Mouse (Mus musculus): Measurements from ENCODE around the gene Rhob.
"Not testable (repeated sequence)": the region's sequence is repeated elsewhere in the genome, so short reads cannot be mapped to it uniquely, and the experiment has no call there.

The Rhob gene

GRCm38 (mm10) chr12:8485247-8485646 is 14.6 kb downstream of the Rhob start:
- in situ Hi-C loops (cut with MboI; ENCODE audit: low sequenced_read_pairs): loop anchor here (10.0 kb wide), 1 partner anchor 60 kb away; no protein-coding TSS in a partner anchor

DNA sequence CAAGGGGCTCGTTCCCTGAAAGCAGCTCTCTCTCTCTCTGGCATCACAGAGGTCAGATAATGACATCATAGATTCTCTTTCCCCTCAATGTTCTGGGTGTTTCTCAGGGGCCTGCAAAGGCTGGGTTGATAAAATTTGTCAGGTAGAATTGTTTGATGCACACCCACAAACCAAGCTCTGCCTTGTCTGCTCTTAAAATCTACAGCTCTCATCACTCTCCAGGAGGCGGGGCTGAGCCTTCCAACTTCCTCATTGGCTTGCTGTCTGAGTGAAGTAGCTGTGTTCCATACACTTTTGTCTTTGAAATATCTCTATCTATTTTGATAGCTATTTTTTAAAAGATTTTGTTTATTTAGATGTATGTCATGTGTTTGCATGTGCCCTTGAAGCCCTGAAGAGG is 17.6 kb downstream of the Rhob start:
- in situ Hi-C loops (cut with MboI; ENCODE audit: low sequenced_read_pairs): loop anchor here (10.0 kb wide), 1 partner anchor 57 kb away; no protein-coding TSS in a partner anchor

- in situ Hi-C loops (cut with MboI; ENCODE audit: low sequenced_read_pairs): no loop called here
These were observed 24.9 kb downstream of the Rhob start for GRCm38 (mm10) chr12:8474836-8475387.

- in situ Hi-C loops (cut with MboI; ENCODE audit: low sequenced_read_pairs): no loop called here
These were observed 27.0 kb downstream of the Rhob start for GRCm38 (mm10) chr12:8472591-8473358.

GRCm38 (mm10) chr12:8472051-8472450 is 27.8 kb downstream of the Rhob start:
- in situ Hi-C loops (cut with MboI; ENCODE audit: low sequenced_read_pairs): no loop called here

DNA sequence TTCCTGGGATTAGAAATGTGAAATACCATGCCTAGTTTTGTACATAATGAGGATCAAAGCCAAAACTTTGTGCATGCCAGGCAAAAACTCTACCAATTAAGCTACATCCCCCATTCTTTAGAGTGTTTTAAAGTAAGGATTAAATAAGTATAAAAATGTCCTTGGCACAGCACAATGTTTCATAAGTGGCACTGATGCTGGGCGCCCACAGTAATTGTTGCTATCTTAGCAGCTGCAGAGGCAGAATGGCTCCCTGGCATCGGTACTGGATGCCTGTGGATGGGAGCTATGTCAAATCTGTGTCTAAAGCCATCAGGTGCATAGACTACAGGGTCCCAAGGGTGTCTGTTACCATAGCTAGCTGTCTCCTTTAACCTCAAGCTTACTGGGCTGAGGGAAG is 28.8 kb downstream of the Rhob start:
- in situ Hi-C loops (cut with MboI; ENCODE audit: low sequenced_read_pairs): no loop called here

- in situ Hi-C loops (cut with MboI; ENCODE audit: low sequenced_read_pairs): no loop called here
These were observed 29.9 kb downstream of the Rhob start for GRCm38 (mm10) chr12:8469742-8470494.

DNA sequence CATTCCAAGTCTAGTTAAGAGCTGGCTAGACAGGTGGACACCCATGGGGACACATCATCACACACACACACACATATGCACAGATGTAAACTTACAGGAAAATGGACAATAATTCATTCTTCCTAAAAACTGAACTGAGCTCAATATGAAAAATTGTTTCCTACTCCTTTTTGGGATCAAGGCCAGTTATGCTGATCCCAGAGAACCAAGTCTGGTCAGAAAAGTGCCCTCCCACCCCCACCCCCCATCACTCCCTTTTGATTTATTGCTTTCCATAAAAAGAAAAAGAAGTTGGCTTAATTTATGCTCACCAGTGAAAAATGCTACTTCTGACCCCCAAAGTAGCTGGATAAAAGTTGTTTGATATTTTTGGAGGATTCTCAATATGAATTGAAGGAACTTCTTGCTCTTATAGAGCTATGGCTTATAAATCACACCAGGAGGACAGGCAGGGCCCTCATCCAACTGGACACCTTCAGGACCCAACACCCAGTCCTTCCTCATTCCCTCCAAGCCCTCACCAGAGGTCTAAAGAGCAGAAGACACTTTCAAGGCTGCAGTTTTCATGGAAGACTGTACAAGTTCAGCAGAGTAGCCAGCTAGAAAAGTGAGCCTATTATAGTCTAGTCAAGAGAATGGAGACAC is 31.5 kb downstream of the Rhob start:
- in situ Hi-C loops (cut with MboI; ENCODE audit: low sequenced_read_pairs): no loop called here

DNA sequence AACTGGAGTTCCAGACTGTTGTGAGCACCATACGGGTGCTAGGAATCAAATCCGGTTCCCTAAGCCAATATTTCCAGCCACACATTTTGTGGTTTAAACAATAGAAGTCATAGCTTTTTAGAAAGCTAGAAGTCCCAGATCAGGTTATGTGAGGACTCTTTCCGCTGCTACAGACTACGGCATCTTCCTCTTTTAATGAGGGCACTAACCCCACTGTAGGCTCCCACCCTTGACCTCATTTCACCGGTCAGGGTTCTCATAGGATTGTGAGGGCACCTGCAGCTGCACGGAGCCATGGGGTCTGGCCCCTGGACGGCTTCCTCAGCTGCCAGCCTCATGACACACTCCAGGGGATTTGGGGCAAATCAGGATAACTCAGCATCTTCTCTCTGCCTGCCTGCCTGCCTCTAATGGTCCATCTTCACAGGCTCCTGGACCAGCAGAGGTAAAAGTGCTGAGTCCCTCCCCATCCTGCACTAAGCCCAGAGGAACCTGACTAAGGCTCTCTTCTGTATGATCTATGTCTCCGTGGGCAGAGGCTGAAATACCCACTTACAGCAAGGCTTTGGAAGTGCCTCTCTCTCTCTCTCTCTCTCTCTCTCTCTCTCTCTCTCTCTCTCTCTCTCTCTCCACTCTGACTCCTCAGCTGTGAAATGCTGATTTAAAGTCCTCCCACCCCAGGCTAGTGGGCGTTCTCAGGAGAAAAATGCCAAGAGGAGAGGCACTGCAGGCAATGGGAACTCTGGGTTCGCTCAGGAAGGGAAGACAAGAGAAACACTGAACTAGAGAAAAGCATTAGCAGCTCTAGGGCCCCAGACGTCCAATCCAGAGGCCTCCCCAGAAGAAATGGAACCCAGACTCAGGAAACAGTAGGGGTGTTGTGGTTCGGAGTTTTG is 32.5 kb downstream of the Rhob start:
- in situ Hi-C loops (cut with MboI; ENCODE audit: low sequenced_read_pairs): no loop called here

GRCm38 (mm10) chr12:8465680-8466079 is 34.1 kb downstream of the Rhob start:
- in situ Hi-C loops (cut with MboI; ENCODE audit: low sequenced_read_pairs): no loop called here

- in situ Hi-C loops (cut with MboI; ENCODE audit: low sequenced_read_pairs): no loop called here
These were observed 34.8 kb downstream of the Rhob start for GRCm38 (mm10) chr12:8464961-8465360.

- in situ Hi-C loops (cut with MboI; ENCODE audit: low sequenced_read_pairs): no loop called here
These were observed 36.1 kb downstream of the Rhob start for GRCm38 (mm10) chr12:8463599-8464160.

DNA sequence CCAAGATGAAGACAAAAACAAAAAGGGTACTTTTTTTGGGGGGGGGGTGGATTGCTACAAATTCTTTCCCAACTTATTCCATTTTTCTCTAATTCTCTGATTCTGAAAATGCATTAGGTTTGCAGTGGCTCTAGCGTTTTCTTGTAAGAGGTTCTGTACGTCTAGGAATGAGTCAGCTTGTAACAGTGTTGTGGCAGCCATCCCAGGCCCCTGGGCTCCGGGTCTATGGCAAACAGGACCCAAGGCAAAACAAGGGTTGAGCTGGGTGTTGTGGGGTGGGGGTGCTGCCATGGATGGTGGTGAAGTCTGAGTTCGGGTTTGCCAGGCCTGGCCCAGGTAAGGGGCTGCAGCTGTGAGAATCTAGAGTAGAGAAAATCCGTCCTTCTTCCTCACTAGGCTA is 37.3 kb downstream of the Rhob start:
- in situ Hi-C loops (cut with MboI; ENCODE audit: low sequenced_read_pairs): no loop called here

DNA sequence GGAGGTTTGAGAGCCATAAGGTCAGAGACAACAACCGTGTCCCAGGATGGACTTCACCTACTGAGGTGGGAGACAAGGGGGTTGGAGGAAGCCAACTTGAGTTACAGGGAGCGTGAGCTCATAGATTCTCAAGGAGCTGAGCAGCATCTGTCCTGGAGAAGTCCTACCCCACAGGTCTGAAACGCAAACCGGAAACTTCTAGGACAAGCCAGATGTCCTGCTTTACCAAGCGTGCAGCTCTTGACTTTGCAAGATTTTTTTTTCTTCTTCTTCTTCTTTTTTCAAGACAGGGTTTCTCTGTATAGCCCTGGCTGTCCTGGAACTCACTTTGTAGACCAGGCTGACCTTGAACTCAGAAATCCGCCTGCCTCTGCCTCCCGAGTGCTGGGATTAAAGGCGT is 38.2 kb downstream of the Rhob start:
- in situ Hi-C loops (cut with MboI; ENCODE audit: low sequenced_read_pairs): not testable (repeated sequence)

DNA sequence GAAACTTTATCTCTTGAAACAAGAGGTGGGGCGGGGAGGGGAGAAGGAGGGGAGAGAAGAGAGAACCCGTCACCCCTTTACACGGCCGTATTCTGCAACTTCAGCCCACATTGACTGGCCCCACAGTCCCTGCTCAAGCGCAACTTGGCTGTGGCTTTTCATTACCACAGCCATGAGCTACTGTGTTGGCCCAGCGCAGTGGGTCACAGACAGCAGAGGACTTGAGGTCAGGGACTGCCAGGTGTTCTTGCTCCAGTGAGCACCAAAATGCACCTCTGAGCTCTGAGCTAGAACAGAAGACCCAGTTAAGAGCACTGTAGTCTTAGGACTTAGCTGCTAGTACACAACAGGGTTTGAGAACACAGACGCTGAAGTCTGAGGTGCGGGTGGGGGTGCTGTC is 41.4 kb downstream of the Rhob start:
- in situ Hi-C loops (cut with MboI; ENCODE audit: low sequenced_read_pairs): no loop called here

DNA sequence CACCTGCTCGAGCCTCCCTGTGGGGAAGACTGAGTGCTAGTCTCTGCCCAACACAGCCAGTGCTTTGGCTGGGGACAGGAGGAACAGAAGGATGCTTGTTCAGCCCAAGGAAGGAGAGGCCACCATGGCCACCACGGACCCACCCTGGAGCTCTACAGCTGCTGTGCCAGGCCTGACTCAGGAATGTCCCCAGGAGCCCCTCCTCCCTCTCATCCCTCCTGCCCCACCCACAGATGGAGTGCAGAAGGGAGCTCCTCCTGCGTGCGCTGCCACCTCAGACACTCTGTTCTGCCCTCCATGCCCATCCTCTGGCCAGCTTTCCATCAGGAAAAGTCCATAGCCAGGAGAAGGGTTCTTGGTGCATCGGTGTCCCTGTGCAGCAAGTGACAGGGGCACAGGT is 42.8 kb downstream of the Rhob start:
- in situ Hi-C loops (cut with MboI; ENCODE audit: low sequenced_read_pairs): no loop called here

GRCm38 (mm10) chr12:8455046-8455445 is 44.8 kb downstream of the Rhob start:
- in situ Hi-C loops (cut with MboI; ENCODE audit: low sequenced_read_pairs): no loop called here

- in situ Hi-C loops (cut with MboI; ENCODE audit: low sequenced_read_pairs): no loop called here
These were observed 45.3 kb downstream of the Rhob start for GRCm38 (mm10) chr12:8454487-8454886.

DNA sequence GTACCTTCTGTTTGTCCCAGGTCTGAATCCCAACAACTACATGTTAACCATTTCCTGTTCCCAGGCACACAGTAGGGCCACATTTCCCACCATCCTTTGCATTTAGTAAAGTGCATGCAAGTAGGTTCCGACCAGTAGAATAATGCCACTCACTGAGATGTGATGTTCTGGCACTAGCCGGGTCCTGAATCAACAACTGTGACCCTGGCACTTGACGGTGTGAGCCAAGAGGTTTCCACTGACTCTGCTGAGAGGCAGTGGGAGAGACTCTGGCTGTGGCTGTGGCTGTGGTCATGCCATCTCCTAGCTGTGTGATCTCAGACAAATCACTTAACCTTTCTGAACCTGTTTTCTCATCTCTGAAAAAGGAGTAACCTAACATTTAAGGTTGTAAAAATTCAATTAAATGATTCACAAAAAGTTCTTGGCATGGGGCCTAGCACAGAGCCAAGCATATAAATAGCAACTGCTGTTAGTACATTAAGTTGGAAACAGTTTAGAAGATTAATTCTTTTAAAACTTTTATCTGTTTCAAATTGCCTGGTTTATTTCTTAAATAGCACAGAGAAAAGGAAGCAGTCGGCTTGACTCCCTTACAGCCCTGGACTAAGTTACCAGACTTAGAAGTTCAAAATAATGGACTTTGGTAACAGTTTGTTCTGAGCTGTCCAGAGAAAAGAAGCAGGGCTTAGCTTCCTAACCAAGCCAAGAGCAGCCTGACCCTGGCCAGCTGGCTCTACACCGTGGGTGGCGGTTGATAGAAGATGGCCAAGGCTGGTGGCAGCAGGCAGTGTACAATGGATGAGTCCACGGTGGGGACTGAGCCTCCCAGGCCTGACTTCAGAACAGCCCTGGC is 46.8 kb downstream of the Rhob start:
- in situ Hi-C loops (cut with MboI; ENCODE audit: low sequenced_read_pairs): no loop called here
